Mouse (Mus musculus) adrenal gland, postnatal 14 days (tissue): ENCODE data around the gene Hoxa10. TPM values are rescaled to one million over a fixed set of nuclear protein-coding genes. Genes with fewer than 3 reads are reported as not detected.

Source experiments
- DNase-seq: peaks from one replicate; pipeline ENCODE4 v3.0.0; 2021; ENCODE audit warnings: mixed read lengths
- total RNA-seq: library from RNA; stranded (reverse); gene quantifications from 2 replicates; pipeline ENCODE4 v1.2.3, GENCODE M21; 2021

Hoxa10 gene
- total RNA-seq, 1 experiment from 2014 or later: 0.15 TPM

DNA sequence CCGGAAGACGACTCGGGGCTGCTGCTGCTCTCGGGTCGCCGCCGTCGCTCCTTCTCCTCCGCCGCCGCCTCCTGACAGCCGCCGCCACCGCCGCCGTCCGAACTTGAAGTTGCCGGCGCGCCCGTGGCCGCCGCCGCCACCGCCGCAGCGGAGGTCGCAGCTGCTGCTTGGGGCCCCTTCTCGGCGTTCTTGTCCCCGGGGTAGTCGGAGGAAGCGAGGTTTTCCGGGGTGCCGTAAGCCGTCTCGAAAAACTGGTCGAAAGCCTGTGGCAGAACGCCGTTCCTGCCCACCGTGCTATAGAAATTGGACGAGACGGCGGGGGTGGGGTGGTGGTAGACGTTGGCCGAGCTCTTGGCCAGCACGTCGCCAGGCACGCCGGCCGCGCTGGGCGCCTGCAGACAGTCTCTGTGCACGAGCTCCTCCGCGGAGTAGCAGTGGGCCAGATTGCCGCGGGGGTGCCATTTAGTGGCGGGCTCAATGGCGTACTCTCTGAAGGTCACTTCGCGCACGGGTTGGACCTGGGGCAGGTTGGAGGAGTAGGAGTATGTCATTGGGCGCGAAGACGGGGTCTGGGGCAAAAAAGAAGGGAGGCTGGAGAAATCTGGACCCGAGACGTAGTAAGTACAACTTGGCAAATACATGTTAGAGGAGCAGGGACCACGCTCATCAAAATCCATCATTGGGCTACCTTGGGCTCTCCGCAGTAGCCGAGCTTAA, 4.5 kb upstream of the Hoxa10 start:
- DNase-seq: no peak

DNA sequence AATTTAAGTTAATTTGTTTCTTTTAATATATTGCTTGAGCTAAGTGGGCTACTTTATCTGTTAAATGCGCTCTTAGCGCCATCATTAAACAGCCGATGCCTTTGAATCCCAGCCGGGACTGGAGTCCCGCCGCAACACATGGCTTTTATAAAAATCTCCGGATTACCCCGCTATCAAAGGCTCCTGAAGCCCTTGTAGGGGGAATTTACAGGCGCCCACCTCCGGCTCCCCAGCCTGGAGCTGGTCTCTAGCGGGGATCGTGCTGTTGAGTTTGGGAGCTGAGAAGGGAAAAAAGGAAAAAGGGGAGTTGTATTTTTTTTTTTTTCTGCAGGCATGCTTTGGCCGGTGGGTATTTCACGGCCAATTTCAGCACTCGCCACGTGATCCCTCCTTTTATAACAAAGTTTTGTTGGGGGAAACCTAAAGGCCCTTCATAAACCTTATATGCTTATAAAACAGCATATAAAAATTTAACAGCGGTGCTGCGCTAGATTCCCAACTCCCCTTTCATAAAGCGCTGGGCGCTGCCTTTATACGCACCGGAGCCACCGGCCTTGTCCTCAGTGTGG, 3.9 kb upstream of the Hoxa10 start:
- no peak for DNase-seq

DNA sequence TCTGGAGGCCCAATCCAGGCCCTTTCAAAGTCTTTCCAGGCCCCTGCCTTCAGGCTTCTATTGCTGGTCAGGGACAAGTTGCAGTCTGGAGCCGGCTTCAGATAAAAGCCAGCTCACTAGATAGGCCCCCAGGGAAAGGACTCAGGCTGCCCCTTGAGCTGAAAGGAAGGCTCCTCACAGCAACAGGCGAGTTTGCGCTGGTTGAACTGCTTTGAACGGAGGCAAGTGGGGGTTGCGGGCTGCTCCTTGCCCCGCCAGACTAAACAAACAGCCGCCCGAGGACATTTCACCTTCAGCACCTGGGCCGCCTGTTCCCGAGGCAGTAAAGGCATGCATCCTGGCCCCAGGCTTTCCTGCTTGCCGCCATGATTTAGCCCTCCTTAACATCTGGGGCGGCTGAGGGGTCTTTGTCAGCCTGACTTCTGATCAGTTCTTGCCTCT, 3.0 kb upstream of the Hoxa10 start:
- DNase-seq: no peak

DNA sequence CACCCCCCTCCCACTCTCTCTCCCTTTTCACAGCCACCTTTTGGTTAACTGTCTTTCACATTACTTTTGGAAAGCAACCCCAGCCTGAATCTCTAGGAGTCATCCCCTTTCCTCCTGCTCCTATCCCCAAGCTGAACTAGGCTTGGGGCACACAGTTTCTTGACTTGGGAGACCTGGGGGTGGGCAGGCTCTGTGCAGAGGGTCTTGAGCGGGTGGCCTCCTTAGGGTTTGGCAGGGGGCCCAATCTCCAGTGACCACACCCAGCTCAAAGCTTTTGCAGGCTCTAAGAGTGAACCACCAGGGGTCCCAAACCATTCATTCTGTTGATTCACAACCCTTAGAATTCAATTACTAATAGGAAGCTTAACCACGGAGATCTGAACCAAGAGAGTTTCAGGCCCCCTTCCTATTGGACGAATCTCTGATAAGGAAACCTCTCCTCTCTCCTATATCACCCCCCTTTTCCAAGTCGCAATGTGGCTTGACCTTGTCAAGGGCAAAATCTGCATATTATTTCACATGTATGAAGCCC, 2.2 kb upstream of the Hoxa10 start:
- no peak for DNase-seq

DNA sequence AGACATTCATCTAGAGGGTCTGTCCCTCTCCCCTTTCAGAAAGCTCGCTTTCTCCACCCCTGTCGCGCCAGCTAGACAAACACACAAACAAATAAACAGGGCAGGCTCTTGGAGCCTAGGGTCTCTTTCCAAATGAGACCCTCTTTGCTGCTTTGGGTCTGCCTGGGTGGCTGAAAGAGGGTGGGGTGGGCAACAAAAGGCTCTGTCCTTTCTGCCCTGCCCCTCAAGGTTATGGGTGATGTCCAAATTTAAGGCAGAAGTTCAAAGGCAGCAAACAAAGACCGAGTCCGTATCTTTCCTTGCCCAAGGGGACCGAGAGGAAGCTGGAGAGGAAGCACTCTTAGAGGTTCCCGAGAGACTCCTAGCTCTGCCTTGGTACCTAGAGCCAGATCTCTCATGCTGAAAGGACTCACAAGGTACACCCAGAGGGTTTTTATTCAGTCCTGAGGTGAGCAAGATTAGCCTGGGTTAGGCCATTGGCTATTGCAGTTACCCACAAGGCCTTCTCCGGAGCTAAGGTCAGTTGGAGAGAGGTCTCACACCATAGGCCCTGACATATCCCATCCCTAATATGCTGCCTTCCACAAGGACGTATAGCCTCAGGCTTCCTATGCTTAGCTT, 457 bp upstream of the Hoxa10 start:
- DNase-seq: no peak

DNA sequence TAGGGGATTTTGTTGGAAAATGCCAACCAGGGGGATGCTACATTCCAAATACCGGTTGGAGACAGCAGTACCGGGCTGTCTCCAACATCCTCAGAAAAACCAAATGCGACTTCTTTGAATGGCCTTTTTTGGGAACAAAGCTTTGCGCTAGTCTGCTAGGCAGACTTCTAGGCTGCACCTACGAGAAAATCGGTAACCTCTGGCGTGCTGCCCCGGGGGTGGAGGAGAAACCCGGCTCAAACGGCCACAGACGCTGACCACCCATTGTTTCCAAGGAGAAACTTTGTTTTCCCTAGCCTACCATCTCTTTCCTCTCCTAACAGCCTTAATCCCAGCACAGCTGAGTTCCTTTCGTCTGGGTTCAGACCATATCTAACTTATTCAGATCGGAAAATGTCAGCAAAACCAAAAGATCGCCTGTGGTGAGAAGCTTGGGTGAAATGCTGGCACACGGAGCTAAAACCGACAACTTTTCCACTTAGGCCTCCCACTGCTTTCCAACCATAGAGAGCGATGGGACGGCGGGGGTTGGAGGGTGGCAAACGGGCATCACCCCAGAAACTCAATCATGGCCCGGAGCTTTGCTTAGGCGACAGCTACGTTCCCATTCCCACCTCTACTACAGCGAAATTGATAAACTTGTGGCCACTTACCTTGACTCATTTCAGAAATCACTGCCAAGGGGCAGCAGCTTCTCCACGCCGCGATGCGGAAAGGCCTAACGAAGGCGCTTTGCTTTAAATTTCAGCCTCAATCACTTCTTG, 847 bp downstream of the Hoxa10 start:
- no peak for DNase-seq

DNA sequence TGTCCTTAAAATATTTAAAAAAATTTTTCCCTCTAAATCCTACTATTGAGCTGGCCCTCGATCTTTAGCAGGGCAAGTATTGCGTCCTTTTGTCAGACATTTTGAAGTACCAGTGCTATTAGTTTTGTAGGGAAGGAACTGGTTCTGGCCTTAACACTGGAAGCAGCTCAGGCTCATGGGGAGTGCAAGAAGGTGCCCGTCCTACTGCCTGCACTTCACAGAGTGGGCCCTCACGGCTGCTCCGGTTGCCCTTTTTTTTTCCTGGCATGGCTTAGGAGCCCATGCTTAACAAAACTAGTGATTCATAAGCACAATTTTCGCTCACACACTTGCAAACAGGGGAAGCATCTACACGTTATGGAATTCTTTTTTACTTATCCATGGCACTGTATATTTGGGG, 1.7 kb downstream of the Hoxa10 start:
- no peak for DNase-seq

DNA sequence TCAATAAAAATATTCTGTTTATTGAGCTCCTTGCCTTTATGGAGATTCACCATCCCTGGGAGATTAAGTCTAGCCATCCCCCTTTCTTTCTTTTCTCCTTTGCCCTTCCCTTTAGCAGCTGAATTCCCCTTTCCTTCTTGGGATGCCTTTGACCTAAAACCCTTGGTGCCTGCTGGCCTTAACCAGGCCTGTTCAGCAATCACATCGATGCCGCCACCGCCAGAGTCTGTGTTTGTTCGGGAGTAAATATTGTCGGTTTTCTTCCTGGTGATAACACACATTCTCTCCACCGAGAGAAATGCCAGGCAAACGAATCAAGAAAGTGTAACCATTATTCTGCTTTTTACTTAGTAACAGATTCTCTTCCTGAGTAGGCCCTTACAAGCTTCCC, 2.5 kb downstream of the Hoxa10 start:
- no peak for DNase-seq

DNA sequence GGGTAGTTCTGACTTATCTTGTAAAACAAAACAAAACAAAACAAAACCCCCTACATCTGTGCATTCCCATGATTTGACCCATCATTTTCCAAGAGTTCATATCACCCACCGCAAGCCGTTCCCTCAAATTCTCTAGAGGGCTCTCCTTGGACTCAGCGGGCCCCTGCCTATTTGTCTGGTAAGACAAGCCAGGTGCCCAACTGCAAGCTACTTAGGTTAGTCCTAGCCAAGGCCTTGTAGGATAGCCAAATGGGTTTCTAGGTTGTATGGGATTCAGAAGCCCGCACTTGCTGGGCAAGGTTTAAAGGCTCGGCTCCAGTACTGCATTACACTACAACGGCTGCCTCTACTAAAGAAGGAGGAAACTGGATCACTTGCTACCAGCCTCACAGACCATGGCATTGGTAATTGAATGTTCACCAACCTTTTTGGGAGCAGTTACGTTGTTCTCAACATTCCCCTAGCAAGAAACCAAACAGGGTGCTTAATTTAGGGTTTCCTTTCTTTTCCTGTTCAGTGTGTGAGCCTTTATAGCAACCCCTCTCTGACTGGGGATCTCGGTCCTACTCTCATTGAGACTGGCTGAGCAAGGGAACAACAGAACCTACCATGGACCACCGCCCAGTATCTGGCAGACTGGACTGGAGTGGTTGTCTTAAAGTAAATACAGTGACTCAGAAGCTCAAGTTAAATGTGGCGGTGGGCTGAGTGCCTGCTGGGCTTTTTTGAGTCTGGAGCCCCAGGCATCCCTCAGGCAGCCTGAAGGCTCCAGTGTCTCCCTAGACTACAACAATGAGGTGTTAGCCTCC, 3.1 kb downstream of the Hoxa10 start:
- no peak for DNase-seq

DNA sequence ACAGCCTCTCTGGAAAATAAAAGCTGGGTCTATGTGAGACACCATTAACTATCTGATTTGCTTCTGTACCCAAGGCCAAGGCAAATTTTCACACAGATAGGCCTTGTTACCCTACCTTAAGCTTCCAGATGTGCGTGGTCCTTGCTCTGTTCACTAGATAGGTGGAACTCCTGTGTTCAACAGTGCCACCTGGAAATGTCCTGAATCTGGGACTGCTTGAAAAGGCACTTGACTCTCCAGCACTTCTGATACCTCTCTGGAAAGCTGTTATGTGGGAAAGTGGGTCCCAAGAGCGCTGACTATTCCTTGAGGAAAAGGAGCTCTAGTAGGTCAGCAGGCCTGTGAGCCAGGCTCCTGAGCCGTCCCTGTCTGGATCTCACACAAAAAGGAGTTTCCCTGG, 3.8 kb downstream of the Hoxa10 start:
- no peak for DNase-seq

DNA sequence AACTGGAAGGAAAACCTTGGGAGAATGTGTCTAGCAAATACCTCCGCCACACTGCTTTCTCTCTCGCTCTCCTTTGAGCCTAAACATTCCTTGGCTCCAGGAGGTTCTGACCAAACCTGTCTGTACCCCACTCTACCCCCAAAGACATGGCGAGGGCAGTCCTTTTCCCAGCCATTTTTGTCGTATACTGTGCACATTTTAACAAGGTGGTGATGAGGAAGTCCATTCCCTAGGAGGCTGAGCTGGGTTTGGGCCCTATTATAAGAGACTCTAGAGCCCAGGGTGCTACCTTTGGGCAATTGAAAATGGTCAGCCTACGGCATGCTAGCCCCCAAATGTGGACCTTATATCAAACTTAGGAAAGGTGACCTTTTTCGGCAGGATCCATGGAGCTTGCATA, 4.8 kb downstream of the Hoxa10 start:
- DNase-seq: no peak

DNA sequence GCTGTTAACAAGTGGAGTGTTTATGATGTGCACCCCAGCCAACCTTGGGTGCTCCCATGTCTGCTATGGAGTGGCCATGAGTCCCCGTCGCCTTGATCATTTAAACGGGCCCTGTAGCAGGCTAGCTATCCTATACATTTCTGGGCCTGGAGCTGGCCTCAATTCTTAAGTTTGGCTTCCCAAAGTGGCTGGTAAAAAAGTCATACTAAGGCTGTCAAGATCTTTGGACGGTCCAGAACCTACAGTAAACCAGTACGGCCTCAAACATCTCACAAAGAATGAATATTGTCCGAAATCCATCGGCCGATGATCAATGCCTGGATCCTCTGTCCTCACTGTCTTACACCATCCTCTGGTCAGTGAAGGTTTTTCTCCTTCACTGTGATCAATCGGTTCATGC, 5.4 kb downstream of the Hoxa10 start:
- DNase-seq: no peak

DNA sequence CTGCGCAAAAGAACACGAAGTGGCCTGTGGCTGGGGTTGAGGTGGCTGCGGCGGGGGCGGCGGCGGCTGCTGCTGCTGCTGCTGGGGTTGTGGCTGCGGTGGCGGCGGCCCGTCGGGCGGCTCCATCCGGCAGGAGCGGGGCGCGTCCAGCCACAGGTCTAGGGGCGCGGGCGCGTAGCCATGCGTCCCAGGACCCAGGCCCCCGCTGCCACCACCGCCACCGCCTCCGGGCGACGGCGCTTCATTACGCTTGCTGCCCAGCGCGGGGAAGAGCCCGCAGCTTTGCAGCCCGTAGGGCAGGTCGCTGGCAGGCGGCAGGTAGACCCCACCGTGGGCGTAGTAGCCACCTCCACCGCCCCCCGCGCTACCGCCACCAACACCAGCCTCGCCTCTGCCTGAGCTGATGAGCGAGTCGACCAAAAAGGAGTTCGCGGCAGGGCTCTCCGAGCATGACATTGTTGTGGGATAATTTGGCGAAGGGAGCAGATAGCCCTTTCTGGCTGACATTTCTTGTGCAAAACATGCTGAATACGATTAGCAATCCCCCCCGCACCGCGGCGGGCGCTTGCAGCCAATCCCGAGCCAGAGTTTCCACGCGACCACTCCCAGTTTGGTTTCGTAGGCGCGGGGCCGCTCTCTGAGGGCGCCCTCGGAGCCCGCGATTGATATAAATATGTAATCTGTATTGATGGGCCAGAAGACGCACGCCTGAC, 6.1 kb downstream of the Hoxa10 start:
- no peak for DNase-seq

DNA sequence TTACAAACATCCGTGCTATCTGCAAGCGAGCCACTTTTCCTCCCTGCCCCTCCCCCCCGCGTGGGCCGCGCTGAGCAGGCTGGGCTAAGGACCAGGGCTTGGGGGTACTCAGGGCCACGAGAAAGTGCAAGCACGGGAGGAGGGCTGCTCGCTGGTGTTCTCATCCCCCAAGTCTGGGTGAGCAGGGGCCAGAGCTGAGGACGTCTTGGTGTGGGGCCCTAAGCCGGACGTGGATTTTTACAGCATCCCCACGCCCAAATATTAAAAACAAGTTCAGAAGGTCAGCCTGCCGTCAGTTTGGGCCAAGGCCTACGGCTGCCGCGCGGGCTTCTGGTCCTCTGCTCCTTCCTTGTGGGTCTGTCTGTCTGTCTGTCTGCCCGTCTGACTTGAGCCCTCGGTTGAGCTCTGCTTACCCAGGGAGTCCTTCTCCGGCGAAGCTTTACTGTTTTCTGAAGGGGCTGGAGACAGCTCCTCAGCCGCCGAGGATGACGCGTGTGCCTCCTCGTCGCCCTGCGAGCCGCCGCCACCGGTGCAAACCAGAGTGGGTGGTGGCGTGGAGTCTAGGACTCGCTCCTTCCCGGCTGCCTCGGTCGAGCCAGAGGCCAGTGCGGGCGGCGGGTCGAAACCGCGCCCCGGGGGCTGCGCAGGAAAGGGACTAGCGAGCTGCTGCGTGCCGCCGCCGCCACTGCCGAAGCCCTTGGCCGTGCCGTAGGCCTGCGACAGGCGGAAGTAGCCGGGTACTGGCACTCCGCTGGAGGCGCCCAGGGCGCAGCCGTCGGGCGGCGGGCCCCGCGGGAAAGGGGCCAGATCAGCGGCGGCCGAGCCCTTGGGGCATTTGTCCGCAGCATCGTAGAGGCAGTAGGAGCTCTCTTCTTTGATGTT, 6.9 kb downstream of the Hoxa10 start:
- DNase-seq: no peak

DNA sequence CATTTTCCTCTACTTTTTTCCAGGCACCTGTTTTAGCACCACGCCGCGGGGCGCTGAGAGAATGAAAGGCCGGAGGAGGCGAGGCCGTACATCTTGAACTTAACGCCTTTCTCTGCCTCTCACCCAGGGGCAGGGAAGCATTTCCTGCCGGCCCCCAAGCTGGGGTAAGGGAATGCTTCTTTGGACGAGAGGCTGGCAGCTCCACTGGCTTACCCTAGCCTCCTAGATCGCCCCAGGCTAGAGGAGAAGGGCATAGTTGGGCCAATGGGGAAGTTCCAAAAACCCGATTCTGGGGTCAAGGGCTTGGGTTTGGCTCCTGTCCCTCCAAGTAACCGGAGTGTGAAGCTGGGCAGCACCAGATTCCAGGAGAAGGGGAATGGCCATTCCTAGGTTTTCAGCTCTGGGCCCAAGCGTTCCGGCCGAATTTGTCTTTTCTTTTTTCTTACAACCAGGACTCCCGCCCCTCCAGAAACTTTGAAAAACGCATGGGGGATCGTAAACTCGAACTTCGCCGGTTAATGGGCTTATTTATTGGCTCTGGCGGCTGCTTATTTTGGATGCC, 7.6 kb downstream of the Hoxa10 start:
- DNase-seq: no peak

DNA sequence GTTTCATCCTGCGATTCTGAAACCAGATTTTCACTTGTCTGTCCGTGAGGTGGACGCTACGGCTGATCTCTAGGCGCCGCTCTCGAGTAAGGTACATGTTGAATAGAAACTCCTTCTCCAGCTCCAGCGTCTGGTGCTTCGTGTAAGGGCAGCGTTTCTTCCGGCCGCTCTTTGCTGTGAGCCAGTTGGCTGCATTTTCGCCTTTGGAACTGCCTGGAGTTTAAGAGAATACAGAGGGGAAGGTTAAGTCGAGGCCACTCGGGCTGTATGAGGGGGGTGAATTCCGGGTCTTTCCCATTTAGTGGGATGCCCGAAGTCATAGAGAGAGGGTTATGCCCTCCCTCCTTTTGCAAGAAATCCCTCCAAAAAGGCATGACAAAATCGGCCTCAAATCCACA, 8.1 kb downstream of the Hoxa10 start:
- DNase-seq: no peak

DNA sequence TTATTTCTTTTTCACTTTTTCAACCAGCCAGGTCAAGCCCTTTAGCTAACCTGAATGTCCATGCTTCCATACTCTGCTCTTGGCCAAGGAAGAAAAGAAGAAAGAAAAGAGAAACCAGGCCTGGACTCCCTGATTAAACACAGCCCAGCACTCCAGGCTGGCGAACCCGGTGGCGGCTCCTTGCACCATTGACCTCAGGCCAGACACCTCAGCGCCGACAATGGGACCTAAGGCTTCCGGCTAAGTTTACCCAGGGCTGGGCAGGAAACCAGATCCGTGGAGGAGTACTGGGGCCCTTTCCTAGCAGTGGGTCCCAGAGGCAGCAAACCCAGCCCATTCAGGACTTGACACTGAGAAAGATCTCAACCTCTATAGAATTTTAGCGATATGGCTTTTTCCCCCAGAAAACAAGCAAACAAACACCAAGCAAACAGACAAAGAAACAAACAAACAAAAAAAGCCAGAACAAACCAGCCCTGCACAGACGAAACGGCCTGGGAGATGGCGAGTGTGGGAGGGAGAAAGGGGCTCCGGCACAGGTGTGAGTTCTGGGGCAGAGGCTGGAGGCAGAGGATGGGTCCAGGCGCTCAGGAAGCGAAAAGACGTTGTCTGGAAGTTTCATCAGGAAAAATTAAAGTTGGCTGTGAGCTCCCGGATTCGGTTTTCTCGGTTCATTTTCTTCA, 8.6 kb downstream of the Hoxa10 start:
- DNase-seq: no peak

DNA sequence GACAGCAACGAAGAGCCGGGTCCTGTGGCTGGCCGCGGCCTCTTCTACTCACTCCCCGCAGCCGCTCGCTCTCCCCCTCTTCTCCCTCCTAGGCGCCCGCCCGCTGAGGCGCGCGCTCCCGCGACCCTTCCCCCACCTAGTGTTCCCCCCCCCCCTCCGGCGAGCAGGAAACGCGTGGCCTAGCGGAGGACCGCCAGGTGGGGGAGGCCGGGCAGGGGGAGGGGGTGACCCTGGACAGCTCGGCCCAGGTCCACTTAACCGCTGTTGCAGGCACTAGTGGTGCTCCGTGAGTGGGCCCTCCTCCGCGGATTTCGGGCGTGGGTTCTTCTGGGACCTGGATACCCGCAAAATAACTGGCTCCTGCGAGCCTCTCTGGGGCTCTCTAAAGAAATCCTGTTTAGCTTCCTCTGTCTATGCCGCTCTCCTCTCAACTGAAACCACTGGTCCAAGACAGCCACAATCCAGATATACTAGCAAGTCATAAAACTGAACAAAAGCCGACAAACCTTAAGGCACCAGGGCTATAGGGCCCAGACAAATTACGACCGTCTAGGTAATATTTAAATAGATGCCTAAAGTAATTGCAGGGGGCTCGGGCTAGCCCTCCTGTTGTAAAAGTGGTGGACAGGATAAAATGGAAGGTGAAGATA, 10.0 kb downstream of the Hoxa10 start, which contains the start of gene Hoxa9:
Gene Hoxa9, minus strand, starts transcription at position 574 of the 650 bp plus-strand sequence.
- DNase-seq: no peak
